Mouse (Mus musculus) hematopoietic stem cell, adult 5-6 weeks (primary cell): Measurements from ENCODE around the gene Zar1. TPM values are rescaled to one million over a fixed set of nuclear protein-coding genes. Genes with fewer than 3 reads are reported as not detected.

Experiments used
- ATAC-seq, 2 experiments: fragments of 125-278 bp in 1 of 2; replicated peaks in 1 of 2; 2 replicates each; pipeline ENCODE4 v1.8.0; 2016 to 2017; ENCODE audit warnings: inconsistent platforms in 2 of 2, mild to moderate bottlenecking in 2 of 2, moderate number of reproducible peaks in 2 of 2, low read depth in 1 of 2, moderate TSS enrichment in 1 of 2; ENCODE audit not compliant: low FRiP score in 2 of 2, poor library complexity in 2 of 2, severe bottlenecking in 2 of 2, insufficient read depth in 1 of 2, low TSS enrichment in 1 of 2
- total RNA-seq: library from RNA; stranded (forward); fragments of 172-1452, 232-1000 nt; gene quantifications from 2 replicates; pipeline ENCODE4 v1.2.3, GENCODE M21; 2017

Zar1 gene
- total RNA-seq, 1 experiment from 2014 or later, result not detected

DNA sequence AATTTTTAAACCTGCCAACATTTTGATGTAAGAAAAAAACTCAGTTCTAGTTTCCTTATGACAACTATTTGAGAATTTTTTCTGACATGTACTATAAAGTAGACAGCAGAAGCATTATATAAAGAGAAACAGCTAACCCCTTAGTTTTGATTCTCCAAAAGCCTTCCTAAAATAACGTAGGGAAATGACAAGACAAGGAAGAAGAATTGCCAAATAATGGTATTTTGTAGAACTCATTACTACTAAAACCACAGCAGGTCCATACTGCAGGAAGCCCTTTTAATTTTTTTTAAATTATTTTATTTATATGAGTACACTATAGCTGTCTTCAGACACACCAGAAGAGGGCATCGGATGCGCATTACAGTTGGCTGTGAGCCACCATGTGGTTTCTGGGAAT is 29.8 kb downstream of the Zar1 start:
- ATAC-seq, result no peak

GRCm38 (mm10) chr5:72528896-72529295 is 52.2 kb downstream of the Zar1 start:
- no peak for ATAC-seq

Other genes with a start within 250 kb of the Zar1 start
- gene Corin, start 76.8 kb downstream of the Zar1 start, total RNA-seq, result not detected in 2 replicates
- 19.1 and 20.0 TPM in 2 replicates for gene Nfxl1, start 21.6 kb downstream of the Zar1 start, total RNA-seq
- gene Gm5868, start 6.3 kb upstream of the Zar1 start, total RNA-seq, result not detected in 2 replicates
- gene Cnga1, start 63.0 kb upstream of the Zar1 start, total RNA-seq, result 0.05 and 0.13 TPM in 2 replicates
- 0.20 TPM in 1 of 2 replicates, not detected in the other for gene Nipal1, start 66.5 kb upstream of the Zar1 start, total RNA-seq
- 1.4 and 1.9 TPM in 2 replicates for gene Txk, start 171.5 kb upstream of the Zar1 start, total RNA-seq